Mouse (Mus musculus) E14TG2a.4 (cell line): Measurements from ENCODE around the gene Cep170b.

Experiments
- CTCF ChIP-seq: conservative IDR thresholded peaks from 2 replicates; pipeline ENCODE4 v1.5.1; 2014; ENCODE audit warnings: low read length
- NANOG ChIP-seq: IDR thresholded peaks from 2 replicates; pipeline ENCODE4 v1.6.1; 2014; ENCODE audit warnings: borderline replicate concordance, low read length, mixed read lengths
- POU5F1 ChIP-seq: IDR thresholded peaks from 2 replicates; pipeline ENCODE4 v1.6.1; 2014; ENCODE audit warnings: low read length, borderline replicate concordance

GRCm38 (mm10) chr12:112738281-112739022 lies 18.2 kb downstream of the Cep170b start:
- no peak for TF ChIP-seq CTCF
- TF ChIP-seq POU5F1: no peak
- TF ChIP-seq NANOG: no peak
